Mouse (Mus musculus) hematopoietic stem cell, adult 5-6 weeks (primary cell): ENCODE data around the gene Ecm2. TPM values are rescaled to one million over a fixed set of nuclear protein-coding genes. Genes with fewer than 3 reads are reported as not detected.

Source experiments
- ATAC-seq, 2 experiments: fragments of 125-278 bp in 1 of 2; replicated peaks in 1 of 2; 2 replicates each; pipeline ENCODE4 v1.8.0; 2016 to 2017; ENCODE audit warnings: inconsistent platforms in 2 of 2, mild to moderate bottlenecking in 2 of 2, moderate number of reproducible peaks in 2 of 2, low read depth in 1 of 2, moderate TSS enrichment in 1 of 2; ENCODE audit not compliant: low FRiP score in 2 of 2, poor library complexity in 2 of 2, severe bottlenecking in 2 of 2, insufficient read depth in 1 of 2, low TSS enrichment in 1 of 2
- total RNA-seq: library from RNA; stranded (forward); fragments of 172-1452, 232-1000 nt; gene quantifications from 2 replicates; pipeline ENCODE4 v1.2.3, GENCODE M21; 2017

The Ecm2 gene
- total RNA-seq = 0.25 and 0.69 TPM in 2 replicates

- no peak for ATAC-seq
These were observed at the start of gene Ecm2 for GRCm38 (mm10) chr13:49504510-49504909. Ecm2 (plus strand) TSS chr13:49504810.

- ATAC-seq = no peak
These were observed 44.3 kb upstream of the Ecm2 start for GRCm38 (mm10) chr13:49460276-49460675.

GRCm38 (mm10) chr13:49460692-49461414, 43.8 kb upstream of the Ecm2 start:
- no peak for ATAC-seq

- ATAC-seq = no peak
These were observed 43.0 kb upstream of the Ecm2 start for GRCm38 (mm10) chr13:49461458-49462132.

- ATAC-seq = no peak
These were observed 41.7 kb upstream of the Ecm2 start for GRCm38 (mm10) chr13:49462921-49463320.

GRCm38 (mm10) chr13:49465875-49466274, 38.7 kb upstream of the Ecm2 start:
- ATAC-seq = no peak

- ATAC-seq = no peak
These were observed 38.1 kb upstream of the Ecm2 start for GRCm38 (mm10) chr13:49466393-49467075.

- no peak for ATAC-seq
These were observed 37.0 kb upstream of the Ecm2 start for GRCm38 (mm10) chr13:49467585-49467984.

GRCm38 (mm10) chr13:49469002-49469401, 35.6 kb upstream of the Ecm2 start:
- no peak for ATAC-seq

GRCm38 (mm10) chr13:49470319-49470718, 34.3 kb upstream of the Ecm2 start:
- ATAC-seq = no peak

- no peak for ATAC-seq
These were observed 33.8 kb upstream of the Ecm2 start for GRCm38 (mm10) chr13:49470806-49471205.

- ATAC-seq = no peak
These were observed 32.5 kb upstream of the Ecm2 start for GRCm38 (mm10) chr13:49471981-49472675.

GRCm38 (mm10) chr13:49472676-49473005, 32.0 kb upstream of the Ecm2 start:
- ATAC-seq = no peak

- no peak for ATAC-seq
These were observed 26.7 kb upstream of the Ecm2 start for GRCm38 (mm10) chr13:49477887-49478286.

- ATAC-seq = no peak
These were observed 25.7 kb upstream of the Ecm2 start for GRCm38 (mm10) chr13:49478851-49479374.

- no peak for ATAC-seq
These were observed 25.2 kb upstream of the Ecm2 start for GRCm38 (mm10) chr13:49479399-49479798.

- no peak for ATAC-seq
These were observed 24.6 kb upstream of the Ecm2 start for GRCm38 (mm10) chr13:49480057-49480456.

GRCm38 (mm10) chr13:49480551-49480950, 24.1 kb upstream of the Ecm2 start:
- ATAC-seq = no peak
